Mouse (Mus musculus): ENCODE measurements around the gene Ipo4.
A peak's percentile ranks its signal among the peaks of the same experiment; 100 is the strongest.

- TF ChIP-seq CTCF (IDR thresholded peaks at IDR 0.05; ENCODE audit: control insufficient read depth, insufficient read depth, insufficient replicate concordance, low read depth, low read length) (peak; percentile 43; the same call in 1 of the 2 replicates), POLR2A (IDR thresholded peaks at IDR 0.05; ENCODE audit: control insufficient read depth, low read depth, low read length) (peak; percentile 36; the same call in 1 of the 2 replicates)
These were observed 24.3 kb upstream of the Ipo4 start, which contains the start of gene Mdp1 for GRCm38 (mm10) chr14:55659960-55660573.
